Mouse (Mus musculus): ENCODE data around the gene Xpnpep1.

DNA sequence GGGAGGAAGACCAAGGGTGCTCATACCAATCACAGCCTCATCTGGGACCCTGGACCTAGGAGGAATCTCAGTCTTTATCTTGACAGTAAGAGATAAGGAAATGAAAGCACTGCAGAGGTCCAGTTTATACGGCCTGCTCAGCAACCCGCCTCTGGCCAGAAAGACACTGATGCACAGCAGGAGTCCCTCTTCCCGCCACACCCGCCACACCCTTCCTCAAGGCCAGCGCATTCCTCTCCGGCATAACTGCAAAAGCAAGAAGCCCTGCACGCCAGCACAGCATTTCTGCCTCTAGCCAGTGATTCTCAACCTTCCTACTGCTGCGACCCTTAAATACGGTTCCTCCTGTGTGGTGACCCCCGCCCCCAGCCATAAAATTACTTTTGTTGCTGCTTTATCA, 16.8 kb downstream of the Xpnpep1 start:
- TF ChIP-seq POLR2A (IDR thresholded peaks at IDR 0.05; ENCODE audit: extremely low read depth, insufficient read depth, low read length) (no peak), CTCF (IDR thresholded peaks at IDR 0.05; ENCODE audit: extremely low read depth, insufficient read depth, low read length) (no peak)
